Mouse (Mus musculus): ENCODE data around the gene H2al1j. TPM values are rescaled to one million over a fixed set of nuclear protein-coding genes. Genes with fewer than 3 reads are reported as not detected.
"Not testable (repeated sequence)": the region's sequence is repeated elsewhere in the genome, so short reads cannot be mapped to it uniquely, and the experiment has no call there.

The H2al1j gene
- total RNA-seq (2021), result not detected
- long read RNA-seq, experiment 1, result 0 reads
- long read RNA-seq, experiment 2, result 0 reads

- not testable (repeated sequence) for DNase-seq (ENCODE audit: low spot score in 2 of 2)
These were observed at the start of gene H2al1j for GRCm38 (mm10) chrX:11327522-11327921. H2al1j (plus strand) TSS chrX:11327822.

GRCm38 (mm10) chrX:11280741-11281140, 46.9 kb upstream of the H2al1j start:
- DNase-seq (ENCODE audit: low spot score in 2 of 2), result no peak

GRCm38 (mm10) chrX:11288306-11288882, 39.2 kb upstream of the H2al1j start:
- DNase-seq (ENCODE audit: low spot score in 2 of 2), result no peak

GRCm38 (mm10) chrX:11289244-11289643, 38.4 kb upstream of the H2al1j start:
- DNase-seq (ENCODE audit: low spot score in 2 of 2), result no peak

- not testable (repeated sequence) for DNase-seq (ENCODE audit: low spot score in 2 of 2)
These were observed 28.7 kb upstream of the H2al1j start, which contains the start of gene H2al1a for GRCm38 (mm10) chrX:11298957-11299356. H2al1a (plus strand) TSS chrX:11299257.

GRCm38 (mm10) chrX:11302132-11302531, 25.5 kb upstream of the H2al1j start, which contains the start of gene H2al1b:
H2al1b (plus strand) TSS chrX:11302432.
- DNase-seq (ENCODE audit: low spot score in 2 of 2), result not testable (repeated sequence)

GRCm38 (mm10) chrX:11305355-11305754, 22.3 kb upstream of the H2al1j start, which contains the start of gene H2al1c:
H2al1c (plus strand) TSS chrX:11305655.
- not testable (repeated sequence) for DNase-seq (ENCODE audit: low spot score in 2 of 2)

- not testable (repeated sequence) for DNase-seq (ENCODE audit: low spot score in 2 of 2)
These were observed 19.1 kb upstream of the H2al1j start, which contains the start of gene H2al1d for GRCm38 (mm10) chrX:11308524-11308923. H2al1d (plus strand) TSS chrX:11308824.

- DNase-seq (ENCODE audit: low spot score in 2 of 2), result not testable (repeated sequence)
These were observed 16.0 kb upstream of the H2al1j start, which contains the start of gene H2al1e for GRCm38 (mm10) chrX:11311634-11312033. H2al1e (plus strand) TSS chrX:11311934.

GRCm38 (mm10) chrX:11314858-11315257, 12.8 kb upstream of the H2al1j start, which contains the start of gene H2al1f:
H2al1f (plus strand) TSS chrX:11315158.
- DNase-seq (ENCODE audit: low spot score in 2 of 2), result not testable (repeated sequence)

GRCm38 (mm10) chrX:11317956-11318355, 9.7 kb upstream of the H2al1j start, which contains the start of gene H2al1g:
H2al1g (plus strand) TSS chrX:11318256.
- DNase-seq (ENCODE audit: low spot score in 2 of 2), result not testable (repeated sequence)

GRCm38 (mm10) chrX:11321192-11321591, 6.4 kb upstream of the H2al1j start, which contains the start of gene H2al1h:
H2al1h (plus strand) TSS chrX:11321492.
- DNase-seq (ENCODE audit: low spot score in 2 of 2), result not testable (repeated sequence)

- not testable (repeated sequence) for DNase-seq (ENCODE audit: low spot score in 2 of 2)
These were observed 3.3 kb upstream of the H2al1j start, which contains the start of gene H2al1i for GRCm38 (mm10) chrX:11324359-11324758. H2al1i (plus strand) TSS chrX:11324659.

- no peak for DNase-seq (ENCODE audit: low spot score in 2 of 2)
These were observed 18.1 kb downstream of the H2al1j start for GRCm38 (mm10) chrX:11345762-11346161.

GRCm38 (mm10) chrX:11346756-11347155, 19.1 kb downstream of the H2al1j start:
- DNase-seq (ENCODE audit: low spot score in 2 of 2), result no peak

- DNase-seq (ENCODE audit: low spot score in 2 of 2), result no peak
These were observed 33.2 kb downstream of the H2al1j start for GRCm38 (mm10) chrX:11360823-11361222.

GRCm38 (mm10) chrX:11361261-11361660, 33.6 kb downstream of the H2al1j start:
- DNase-seq (ENCODE audit: low spot score in 2 of 2), result no peak

GRCm38 (mm10) chrX:11363890-11364289, 36.3 kb downstream of the H2al1j start:
- DNase-seq (ENCODE audit: low spot score in 2 of 2), result no peak

- no peak for DNase-seq (ENCODE audit: low spot score in 2 of 2)
These were observed 37.5 kb downstream of the H2al1j start for GRCm38 (mm10) chrX:11365151-11365550.

Data from adrenal gland, postnatal 4 days (tissue).